Mouse (Mus musculus): Measurements from ENCODE around the gene Tor3a.

GRCm38 (mm10) chr1:156718950-156719805 lies 45.0 kb upstream of the Tor3a start, which contains the start of gene Fam20b:
- TF ChIP-seq CTCF (conservative IDR thresholded peaks at IDR 0.05; ENCODE audit: low read length) = no peak
- no peak for TF ChIP-seq POU5F1 (IDR thresholded peaks at IDR 0.05; ENCODE audit: borderline replicate concordance, low read length)
- TF ChIP-seq NANOG (IDR thresholded peaks at IDR 0.05; ENCODE audit: borderline replicate concordance, low read length) = no peak
